Mouse (Mus musculus) heart, adult 2 months (tissue): ENCODE measurements around the gene Dlx1. TPM values are rescaled to one million over a fixed set of nuclear protein-coding genes. Genes with fewer than 3 reads are reported as not detected.

Experiments used
- DNase-seq, 2 experiments: peaks; one replicate each; pipeline ENCODE4 v3.0.0; 2021
- H3K27ac ChIP-seq: fragments of 200-600 bp; 2 replicates; pipeline ENCODE4 v1.8.1; 2022
- H3K27me3 ChIP-seq: fragments of 200-500 bp; 2 replicates; pipeline ENCODE4 v1.6.1; 2012; ENCODE audit warnings: mild to moderate bottlenecking, low read length, inconsistent platforms, mixed read lengths; ENCODE audit not compliant: control insufficient read depth, insufficient read depth
- H3K36me3 ChIP-seq: fragments of 200-500 bp; 2 replicates; pipeline ENCODE4 v1.6.1; 2012; ENCODE audit warnings: low read length, inconsistent platforms; ENCODE audit not compliant: control insufficient read depth, insufficient read depth
- H3K4me1 ChIP-seq: fragments of 200-500 bp; 2 replicates; pipeline ENCODE4 v1.6.1; 2011; ENCODE audit warnings: low read length; ENCODE audit not compliant: control insufficient read depth, insufficient read depth
- H3K4me3 ChIP-seq: fragments of 200-600 bp; 2 replicates; pipeline ENCODE4 v1.8.1; 2022
- H3K79me2 ChIP-seq: fragments of 200-500 bp; replicated peaks from 2 replicates; pipeline ENCODE4 v1.6.1; 2012; ENCODE audit warnings: mild to moderate bottlenecking, inconsistent platforms, low read length, moderate library complexity, mixed read lengths; ENCODE audit not compliant: control insufficient read depth, insufficient read depth
- H3K9ac ChIP-seq: fragments of 200-500 bp; 2 replicates; pipeline ENCODE4 v1.6.1; 2012; ENCODE audit warnings: low read depth, mild to moderate bottlenecking, control low read depth, inconsistent platforms, low read length, mixed read lengths
- CTCF ChIP-seq: fragments of 200-600 bp; IDR thresholded peaks from 2 replicates; pipeline ENCODE4 v1.8.1; 2022; ENCODE audit warnings: antibody characterized with exemption, mild to moderate bottlenecking, moderate library complexity
- EP300 ChIP-seq: fragments of 200-500 bp; IDR thresholded peaks from 2 replicates; pipeline ENCODE4 v1.6.1; 2011; ENCODE audit warnings: low read depth, low read length, control low read depth; ENCODE audit not compliant: insufficient read depth
- POLR2A ChIP-seq: fragments of 200-500 bp; IDR thresholded peaks from 2 replicates; pipeline ENCODE4 v1.6.1; 2011; ENCODE audit warnings: mild to moderate bottlenecking, low read depth, low read length, control low read depth; ENCODE audit not compliant: insufficient read depth
- WGBS: fragments of 180-500 bp; shearing (Covaris S2); methylation state at CpG from one replicate; pipeline ENCODE4 v1.1.7; 2018; 5-methylcytosine and 5-hydroxymethylcytosine counted together
- intact Hi-C: fragments of 180-260 bp; cut with DNase I; formaldehyde crosslinking; loops from one replicate; pipeline ENCODE4 v1.15.1; 2025
- polyA plus RNA-seq: library from polyadenylated mRNA; depleted of rRNA; stranded (reverse); fragments of >200 nt; gene quantifications from 2 replicates; pipeline ENCODE4 v1.2.3, GENCODE M21; 2012
- total RNA-seq, 2 experiments: library from RNA; stranded (reverse); gene quantifications; 2 replicates each; pipeline ENCODE4 v1.2.3; 2021

Gene Dlx1
- total and polyA plus RNA-seq, 3 experiments, result 0.14 to 0.39 (median 0.23) TPM

DNA sequence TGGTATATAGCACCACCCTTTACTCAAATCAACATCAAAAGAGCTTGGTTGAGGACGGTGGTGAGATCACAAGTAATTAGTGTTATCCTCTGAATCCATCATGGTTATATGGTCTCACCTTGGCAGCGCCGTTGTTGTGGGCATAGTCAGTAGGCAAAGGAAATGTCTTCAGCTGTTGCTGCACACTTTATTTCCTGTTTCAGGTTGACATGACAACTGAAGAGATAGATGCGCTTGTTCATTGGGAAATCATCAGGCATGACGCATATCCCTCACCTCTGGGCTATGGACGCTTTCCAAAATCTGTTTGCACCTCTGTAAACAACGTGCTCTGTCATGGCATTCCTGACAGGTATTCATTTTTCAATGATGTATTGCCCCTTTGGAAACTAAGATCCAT lies 16.7 kb upstream of the Dlx1 start:
- Histone ChIP-seq H3K36me3 (no peaks in the 10 kb centered on the region), H3K4me1 (no peaks in the 10 kb centered on the region), H3K27me3 (no peaks in the 10 kb centered on the region), H3K9ac (no peak overlapping the region), H3K4me3 (no peak overlapping the region), H3K79me2 (no peaks in the 10 kb centered on the region), H3K27ac (no peak overlapping the region)
- WGBS, result 91% methylated on average over 7 of the region's 7 CpGs
- intact Hi-C loops, result no loop called here
- no peak for DNase-seq
- TF ChIP-seq CTCF (no peak), POLR2A (no peak), EP300 (no peak)

GRCm38 (mm10) chr2:71512326-71512725 lies 15.6 kb upstream of the Dlx1 start:
- no peak overlapping the region for H3K4me3 ChIP-seq
- DNase-seq, result no peak
- no peaks in the 10 kb centered on the region for H3K79me2 ChIP-seq
- no peak overlapping the region for H3K9ac ChIP-seq
- WGBS, result 88% methylated on average over 9 of the region's 9 CpGs
- H3K4me1 ChIP-seq, result no peaks in the 10 kb centered on the region
- no peak overlapping the region for H3K27ac ChIP-seq
- no peak for TF ChIP-seq CTCF
- no peak for TF ChIP-seq EP300
- TF ChIP-seq POLR2A, result no peak
- intact Hi-C loops, result no loop called here
- H3K36me3 ChIP-seq, result no peaks in the 10 kb centered on the region
- no peaks in the 10 kb centered on the region for H3K27me3 ChIP-seq

DNA sequence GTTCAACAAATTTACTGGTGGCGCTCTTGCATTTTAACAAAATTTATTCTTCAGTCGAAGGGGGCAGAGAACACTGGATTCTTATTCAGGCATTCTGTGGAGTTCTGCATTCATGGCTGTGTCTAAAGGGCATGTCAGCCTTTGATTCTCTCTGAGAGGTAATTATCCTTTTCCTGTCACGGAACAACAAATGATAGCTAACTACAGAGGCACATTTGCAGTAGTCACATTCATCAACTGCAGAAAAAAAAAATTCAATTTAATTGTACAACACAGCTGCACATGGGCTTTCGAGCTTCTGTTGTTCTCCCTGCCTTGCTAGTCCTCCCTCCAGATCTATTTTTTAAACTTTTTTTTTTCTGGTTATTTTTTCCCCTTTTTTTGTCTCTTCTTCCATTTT lies 10.9 kb upstream of the Dlx1 start:
- TF ChIP-seq EP300, result no peak
- intact Hi-C loops, result no loop called here
- Histone ChIP-seq H3K36me3 (no peaks in the 10 kb centered on the region), H3K9ac (no peak overlapping the region), H3K4me1 (no peaks in the 10 kb centered on the region), H3K27ac (no peak overlapping the region), H3K4me3 (no peak overlapping the region), H3K79me2 (no peaks in the 10 kb centered on the region), H3K27me3 (no peaks in the 10 kb centered on the region)
- no peak for DNase-seq
- WGBS, result 81% methylated on average over 4 of the region's 4 CpGs

DNA sequence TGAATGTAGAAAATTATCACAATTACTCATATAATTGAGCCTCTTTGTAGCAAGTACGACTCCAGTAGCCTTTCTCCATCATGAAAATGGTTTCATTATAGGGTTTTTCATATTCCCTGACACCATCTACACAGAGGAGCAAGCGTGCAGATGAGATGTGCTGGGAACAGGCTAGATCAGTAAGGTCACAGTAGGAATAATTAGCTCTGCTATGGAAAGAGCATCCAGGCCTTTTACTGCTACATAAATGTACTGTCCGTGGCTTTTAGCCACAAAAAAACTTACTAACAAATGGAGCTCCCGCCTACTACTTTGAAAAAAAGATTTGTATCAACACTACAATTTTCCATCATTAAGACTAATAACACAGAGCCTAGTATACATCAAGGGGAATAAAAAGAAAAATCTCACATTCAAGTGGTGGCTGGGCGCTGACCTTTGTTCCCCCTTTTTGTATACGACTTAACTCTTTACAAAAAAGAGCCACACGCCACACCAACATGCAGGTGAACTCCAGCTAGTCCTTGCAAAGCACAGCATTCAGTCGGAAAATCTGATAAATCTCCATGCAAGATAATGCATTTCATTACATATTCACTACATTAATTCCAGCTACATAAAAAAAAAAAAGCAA lies 10.3 kb upstream of the Dlx1 start:
- H3K27ac ChIP-seq, result no peak overlapping the region
- no peaks in the 10 kb centered on the region for H3K4me1 ChIP-seq
- WGBS, result 94% methylated on average over 8 of the region's 8 CpGs
- H3K36me3 ChIP-seq, result no peaks in the 10 kb centered on the region
- no peaks in the 10 kb centered on the region for H3K79me2 ChIP-seq
- TF ChIP-seq EP300 (no peak), POLR2A (no peak), CTCF (no peak)
- no peak overlapping the region for H3K9ac ChIP-seq
- no peak for DNase-seq
- no peak overlapping the region for H3K4me3 ChIP-seq
- intact Hi-C loops, result no loop called here
- H3K27me3 ChIP-seq, result no peaks in the 10 kb centered on the region

DNA sequence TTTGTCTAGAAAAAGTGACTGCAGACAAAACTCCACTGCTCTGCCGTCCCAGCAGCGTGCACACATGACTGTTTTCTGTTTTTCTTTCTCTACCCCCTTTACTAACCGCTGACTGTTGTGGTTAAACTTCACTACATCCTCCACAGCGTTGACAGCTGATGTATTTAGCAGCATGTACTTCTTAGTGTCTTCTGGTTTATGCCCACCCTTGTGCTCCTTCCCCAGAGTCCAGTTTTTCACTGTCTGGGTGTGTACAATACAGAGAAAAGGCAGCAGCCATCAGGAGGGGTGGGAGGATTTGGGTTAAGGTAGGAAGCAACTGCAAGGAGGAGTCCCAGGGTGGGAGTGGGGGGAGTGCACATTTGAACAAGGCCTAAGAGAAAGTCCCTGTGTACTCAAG lies 5.0 kb upstream of the Dlx1 start:
- intact Hi-C loops, result no loop called here
- Histone ChIP-seq H3K9ac (no peak overlapping the region), H3K4me1 (no peaks in the 10 kb centered on the region), H3K27me3 (peaks cover 7% of the 10 kb centered on the region), H3K79me2 (no peaks in the 10 kb centered on the region), H3K4me3 (no peak overlapping the region), H3K36me3 (no peaks in the 10 kb centered on the region), H3K27ac (no peak overlapping the region)
- 64% methylated on average over 4 of the region's 4 CpGs for WGBS
- DNase-seq, result no peak
- TF ChIP-seq EP300, result no peak
- TF ChIP-seq CTCF, result no peak
- TF ChIP-seq POLR2A, result no peak

GRCm38 (mm10) chr2:71523431-71523830 lies 4.5 kb upstream of the Dlx1 start:
- H3K79me2 ChIP-seq, result no peaks in the 10 kb centered on the region
- no peak overlapping the region for H3K27ac ChIP-seq
- H3K4me1 ChIP-seq, result no peaks in the 10 kb centered on the region
- no peaks in the 10 kb centered on the region for H3K36me3 ChIP-seq
- H3K9ac ChIP-seq, result no peak overlapping the region
- peaks cover 9% of the 10 kb centered on the region for H3K27me3 ChIP-seq
- no peak for TF ChIP-seq POLR2A
- TF ChIP-seq EP300, result no peak
- no peak for TF ChIP-seq CTCF
- H3K4me3 ChIP-seq, result no peak overlapping the region
- DNase-seq, result no peak
- intact Hi-C loops, result no loop called here
- 74% methylated on average over 4 of the region's 4 CpGs for WGBS
